Mouse (Mus musculus) T-helper 17 cell (primary cell): ENCODE measurements around the gene Ctnna3.
"Not testable (repeated sequence)": the region's sequence is repeated elsewhere in the genome, so short reads cannot be mapped to it uniquely, and the experiment has no call there.

Experiments
- in situ Hi-C, 2 experiments: fragments of 300-600 bp; cut with MboI, MseI; formaldehyde crosslinking; loops; 1 replicate in 1 of 2; 2 replicates in 1 of 2; pipeline ENCODE4 v1.15.1; 2025; ENCODE audit warnings: high pct_unique_total_duplicates in 2 of 2

Gene Ctnna3

GRCm38 (mm10) chr10:63429785-63430305 is at the start of gene Ctnna3:
TSS of gene Ctnna3 (plus strand) at chr10:63430098.
- in situ Hi-C loops: no loop called here

GRCm38 (mm10) chr10:63381498-63382280 is 48.2 kb upstream of the Ctnna3 start, which contains the start of gene Sirt1:
TSS of gene Sirt1 (minus strand) at chr10:63381704.
- in situ Hi-C loops: loop anchor here in 1 of 2 experiments (5.0 kb wide), 1 partner anchor 229 kb away; no protein-coding TSS in a partner anchor

- in situ Hi-C loops: loop anchor here in 1 of 2 experiments (5.0 kb wide), 1 partner anchor 230 kb away; no protein-coding TSS in a partner anchor
Measured at GRCm38 (mm10) chr10:63382372-63383279, 47.3 kb upstream of the Ctnna3 start, which contains the start of gene Dnajc12. TSS of gene Dnajc12 (plus strand) at chr10:63382443.

- in situ Hi-C loops: not testable (repeated sequence)
Measured at GRCm38 (mm10) chr10:63385897-63386296, 44.0 kb upstream of the Ctnna3 start.

- in situ Hi-C loops: no loop called here
Measured at GRCm38 (mm10) chr10:63386444-63386843, 43.5 kb upstream of the Ctnna3 start.

- in situ Hi-C loops: no loop called here
Measured at GRCm38 (mm10) chr10:63386991-63387390, 42.9 kb upstream of the Ctnna3 start.

- in situ Hi-C loops: no loop called here
Measured at GRCm38 (mm10) chr10:63388948-63389347, 41.0 kb upstream of the Ctnna3 start.

GRCm38 (mm10) chr10:63396963-63397362 is 32.9 kb upstream of the Ctnna3 start:
- in situ Hi-C loops: no loop called here

- in situ Hi-C loops: no loop called here
Measured at GRCm38 (mm10) chr10:63402731-63403504, 27.0 kb upstream of the Ctnna3 start.

- in situ Hi-C loops: no loop called here
Measured at GRCm38 (mm10) chr10:63403636-63404035, 26.3 kb upstream of the Ctnna3 start.

- in situ Hi-C loops: no loop called here
Measured at GRCm38 (mm10) chr10:63410162-63410956, 19.5 kb upstream of the Ctnna3 start.

GRCm38 (mm10) chr10:63411674-63412073 is 18.2 kb upstream of the Ctnna3 start:
- in situ Hi-C loops: not testable (repeated sequence)

- in situ Hi-C loops: no loop called here
Measured at GRCm38 (mm10) chr10:63412756-63413155, 17.1 kb upstream of the Ctnna3 start.

GRCm38 (mm10) chr10:63415287-63415686 is 14.6 kb upstream of the Ctnna3 start:
- in situ Hi-C loops: no loop called here

- in situ Hi-C loops: no loop called here
Measured at GRCm38 (mm10) chr10:63415850-63416249, 14.0 kb upstream of the Ctnna3 start.

- in situ Hi-C loops: no loop called here
Measured at GRCm38 (mm10) chr10:63417061-63417460, 12.8 kb upstream of the Ctnna3 start.

GRCm38 (mm10) chr10:63421739-63422735 is 7.9 kb upstream of the Ctnna3 start, which contains the start of gene Gm7075:
TSS of gene Gm7075 (minus strand) at chr10:63421789.
- in situ Hi-C loops: loop anchor here in 1 of 2 experiments (5.0 kb wide), 1 partner anchor 85 kb away; no protein-coding TSS in a partner anchor

- in situ Hi-C loops: loop anchor here in 1 of 2 experiments (5.0 kb wide), 1 partner anchor 85 kb away; no protein-coding TSS in a partner anchor
Measured at GRCm38 (mm10) chr10:63422736-63422992, 7.2 kb upstream of the Ctnna3 start.
